Mouse (Mus musculus): Measurements from ENCODE around the gene Ube2v1.

- TF ChIP-seq TAL1 (IDR thresholded peaks at IDR 0.05; ENCODE audit: low read length), result no peak
- TF ChIP-seq GATA1 (IDR thresholded peaks at IDR 0.05; ENCODE audit: low read length), result no peak
These were observed 36.1 kb downstream of the Ube2v1 start for GRCm38 (mm10) chr2:167595761-167596171.

Measured in erythroblast, embryonic 14.5 days (primary cell).